In the genomic region with DNA sequence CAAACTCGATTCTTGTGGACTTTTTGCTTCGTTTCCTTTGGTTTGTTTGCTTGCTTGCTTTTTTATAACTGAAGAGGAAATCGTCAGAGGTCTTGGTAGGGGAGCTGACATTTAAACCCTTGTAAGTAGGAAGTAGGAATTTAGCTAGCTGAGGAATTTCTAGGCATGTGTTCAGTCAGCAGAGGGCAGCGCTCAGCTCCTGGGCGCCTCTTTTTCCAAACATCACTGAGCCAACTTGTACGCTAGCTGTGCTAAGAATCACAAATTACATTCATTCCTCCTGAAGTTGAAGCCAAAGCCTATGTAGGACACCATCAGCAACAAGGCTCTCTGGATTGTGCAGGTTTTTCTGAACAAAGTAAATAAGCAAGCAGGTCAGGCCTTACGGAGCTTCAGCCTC, we compare ENCODE assay signal across 9 mouse cellular contexts. TPM values are rescaled to one million over a fixed set of nuclear protein-coding genes. Genes with fewer than 3 reads are reported as not detected.
A peak's percentile ranks its signal among the peaks of the same experiment; 100 is the strongest.
DNase-seq lines count a peak whose midpoint lies in the region; ATAC-seq and TF ChIP-seq lines count a peak whose summit lies in the region.
"Had no signal": no experiment of that assay in that cellular context is flagged by ENCODE, and none has a peak within 500 bp of the region (broad histone marks: within the 10 kb centered on the region; RNA-seq: fewer than 3 reads in every experiment).

No protein-coding gene starts in this region.

- no peaks in the 10 kb centered on the region for H3K9me3 ChIP-seq in kidney, embryonic 15.5 days (replicated peaks)
- H3K9me3 ChIP-seq: embryonic facial prominence, embryonic 13.5 days; liver, embryonic 15.5 days had no signal

- no peak overlapping the region for H3K4me3 ChIP-seq in kidney, adult 2 months (ENCODE audit: insufficient read depth, low read depth, low read length)
- H3K4me3 ChIP-seq in kidney, embryonic 15.5 days (replicated peaks) = no peak overlapping the region
- H3K4me3 ChIP-seq: embryonic facial prominence, embryonic 13.5 days; liver, embryonic 15.5 days had no signal

- 25% methylated on average over 7 of the region's 7 CpGs for WGBS in kidney, adult 2 months
- WGBS in kidney, embryonic 15.5 days = 38% methylated on average over 7 of the region's 7 CpGs

- H3K4me2 ChIP-seq in kidney, embryonic 15.5 days = no peak overlapping the region
- H3K4me2 ChIP-seq: embryonic facial prominence, embryonic 13.5 days; liver, embryonic 15.5 days had no signal

- H3K9ac ChIP-seq in kidney, embryonic 15.5 days = no peak overlapping the region
- H3K9ac ChIP-seq: embryonic facial prominence, embryonic 13.5 days; liver, embryonic 15.5 days had no signal

- DNase-seq in kidney, adult 2 months = peak; percentile 67
- DNase-seq in ES-CJ7 (ENCODE audit: low read depth, low spot score) = peak; percentile 56
- peak; percentile 33 to 67 for DNase-seq in adrenal gland, postnatal 36 days
- DNase-seq in kidney, postnatal 4 days = peak; percentile 67 to 77
- DNase-seq in right cerebral cortex, postnatal 14 days = peak; percentile 43
- no peak for DNase-seq in B cell, adult 2 months

- H3K4me1 ChIP-seq in kidney, adult 2 months (ENCODE audit: control insufficient read depth, insufficient read depth, low read length) = no peaks in the 10 kb centered on the region
- H3K4me1 ChIP-seq in kidney, embryonic 15.5 days = peaks cover 24% of the 10 kb centered on the region
- H3K4me1 ChIP-seq: embryonic facial prominence, embryonic 13.5 days; liver, embryonic 15.5 days had no signal

- H3K27me3 ChIP-seq in kidney, adult 2 months (replicated peaks; ENCODE audit: control insufficient read depth, insufficient read depth, low read length) = no peaks in the 10 kb centered on the region
- no peaks in the 10 kb centered on the region for H3K27me3 ChIP-seq in kidney, embryonic 15.5 days
- H3K27me3 ChIP-seq: embryonic facial prominence, embryonic 13.5 days; liver, embryonic 15.5 days had no signal

- peak overlapping the region; percentile 94; the same call in 1 of the 2 replicates for H3K27ac ChIP-seq in kidney, adult 2 months (ENCODE audit: insufficient read depth, low read depth, low read length)
- H3K27ac ChIP-seq in kidney, embryonic 15.5 days = no peak overlapping the region
- H3K27ac ChIP-seq: embryonic facial prominence, embryonic 13.5 days; liver, embryonic 15.5 days had no signal

- ATAC-seq in kidney, embryonic 15.5 days (replicated peaks; ENCODE audit: low FRiP score) = no peak

- H3K36me3 ChIP-seq in kidney, adult 2 months (ENCODE audit: control insufficient read depth, insufficient read depth, low read length) = no peaks in the 10 kb centered on the region
- no peaks in the 10 kb centered on the region for H3K36me3 ChIP-seq in kidney, embryonic 15.5 days
- H3K36me3 ChIP-seq: embryonic facial prominence, embryonic 13.5 days; liver, embryonic 15.5 days had no signal

- peak; percentile 54 for TF ChIP-seq CTCF in kidney, adult 2 months (conservative IDR thresholded peaks at IDR 0.05; ENCODE audit: insufficient read depth, insufficient read length, low read depth, low read length)

- TF ChIP-seq POLR2A in kidney, adult 2 months (IDR thresholded peaks at IDR 0.05; ENCODE audit: low read depth, low read length) = no peak

RNA-seq across cellular contexts. Expression of gene Osmr, which starts 7.4 kb away (rescaled TPM):
- 5.5 and 6.2 TPM in 2 replicates for polyA plus RNA-seq in kidney, adult 2 months (2012; rRNA removed)
- polyA plus RNA-seq in kidney, embryonic 15.5 days (2015; fragmentation: Nextera tagmentation; extraction: Ambion mirVana) = 1.8 and 1.9 TPM in 2 replicates
- 10 to 100 TPM in 1 of 2 experiments, 1 to 10 TPM in 1; 5.5 to 14.0 TPM for total RNA-seq in adrenal gland, postnatal 36 days (2021)

Comparison
In these comparisons a context has a peak if more than half of its experiments do, and no peak if none do; other contexts are left out.
1. DNase-seq: peak in kidney, adult 2 months (single experiment), ES-CJ7 (single experiment), adrenal gland, postnatal 36 days (2 of 2), kidney, postnatal 4 days (2 of 2) and right cerebral cortex, postnatal 14 days (single experiment); none in B cell, adult 2 months (0 of 2).